Mouse (Mus musculus): ENCODE data around the gene Iqcm.
"Not testable (repeated sequence)": the region's sequence is repeated elsewhere in the genome, so short reads cannot be mapped to it uniquely, and the experiment has no call there.

Iqcm gene

DNA sequence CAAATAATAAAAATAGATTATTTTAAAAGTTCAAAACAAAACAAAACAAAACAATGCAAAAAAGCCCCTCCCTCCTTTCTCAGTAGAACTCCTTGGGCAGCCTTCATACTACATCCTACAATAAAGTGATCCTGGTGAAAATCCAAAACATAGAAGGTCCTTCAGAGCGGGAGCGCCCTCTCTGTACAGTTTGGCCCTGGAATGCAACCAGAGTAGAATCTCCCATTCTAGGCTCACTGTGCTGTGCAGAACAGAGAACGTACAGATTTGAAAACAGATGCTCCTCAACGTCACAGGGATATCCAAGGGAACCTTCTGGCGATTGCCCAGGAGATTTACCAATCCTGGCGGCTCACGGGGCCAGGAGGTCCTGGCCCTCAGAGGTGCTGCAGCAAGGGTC lies at the start of gene Iqcm:
Iqcm (plus strand) TSS at position 301 of the 400 bp plus-strand sequence.
- DNase-seq = no peak

DNA sequence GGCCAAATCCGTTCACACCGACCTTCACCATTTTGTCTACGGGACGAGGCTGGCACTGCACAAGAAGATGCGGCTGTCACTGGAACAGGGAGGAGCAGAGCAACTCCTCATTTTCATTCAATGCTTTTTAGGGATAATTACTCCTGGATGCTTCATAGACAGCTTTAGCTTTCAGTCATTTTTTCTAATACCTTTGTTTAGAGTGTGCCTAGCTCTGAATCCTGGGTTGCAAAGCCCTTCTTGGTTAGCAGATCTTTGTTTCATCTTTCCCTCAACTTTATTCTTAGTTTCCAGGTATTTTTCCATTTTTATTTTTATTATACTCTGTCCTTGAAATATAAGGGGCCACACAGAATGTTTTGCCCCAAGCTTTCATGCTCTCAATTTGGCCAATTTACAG lies 42.0 kb upstream of the Iqcm start, which contains the start of gene Gm10358:
Gm10358 (minus strand) TSS at position 101 of the 400 bp plus-strand sequence.
- DNase-seq = no peak

GRCm38 (mm10) chr8:75415696-75416095 lies 32.8 kb upstream of the Iqcm start:
- DNase-seq = not testable (repeated sequence)

DNA sequence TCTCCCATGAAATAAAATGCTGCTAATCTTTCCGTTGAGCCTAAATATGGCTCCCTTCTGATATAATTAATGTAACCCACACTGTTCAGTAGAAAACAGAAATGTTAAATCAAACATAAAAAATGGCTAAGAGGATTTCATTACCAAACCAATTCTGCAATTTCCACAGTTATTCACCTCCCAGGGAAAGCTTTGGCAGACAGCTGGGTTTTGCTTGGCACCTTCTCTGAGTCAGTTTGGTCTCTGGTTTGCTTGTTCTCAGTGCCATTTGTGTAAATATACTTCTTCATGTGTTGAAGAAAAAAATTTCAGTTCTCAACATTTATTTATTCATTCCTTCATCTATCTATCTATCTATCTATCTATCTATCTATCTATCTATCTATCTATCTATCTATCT lies 28.3 kb downstream of the Iqcm start:
- no peak for DNase-seq

DNA sequence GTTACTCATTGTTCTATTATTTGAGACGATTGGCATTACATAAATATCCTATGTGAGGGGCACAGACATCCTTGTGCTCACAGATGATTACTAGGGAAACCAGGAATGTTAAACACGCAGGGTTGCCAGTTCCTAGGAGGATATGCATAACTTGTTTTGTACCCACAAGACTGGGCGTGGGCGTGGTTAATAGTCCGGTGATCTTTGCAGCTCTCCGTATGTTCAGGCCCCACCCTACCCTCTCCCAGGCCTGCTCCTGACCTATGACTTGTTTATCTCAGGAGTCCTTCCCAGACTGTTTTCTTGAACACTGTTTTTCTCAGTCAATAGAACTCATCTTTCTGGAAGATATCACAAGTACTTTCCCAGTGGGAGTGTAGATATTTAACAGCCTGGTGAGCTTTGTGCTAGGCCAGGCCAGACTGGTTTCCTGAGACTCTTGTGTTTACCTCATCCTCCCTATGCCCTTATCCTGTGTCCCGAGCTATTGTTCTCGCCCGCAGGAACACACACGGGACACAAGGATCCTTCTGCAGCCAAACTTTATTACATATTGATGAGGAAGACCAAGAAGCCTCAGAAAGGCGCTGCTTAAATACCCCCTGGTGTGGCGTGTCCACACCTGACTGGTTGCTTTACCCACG lies 40.7 kb downstream of the Iqcm start:
- DNase-seq = peak; percentile 55

- no peak for DNase-seq
Observed at GRCm38 (mm10) chr8:75509299-75509698, 60.8 kb downstream of the Iqcm start.

GRCm38 (mm10) chr8:75513786-75514185 lies 65.3 kb downstream of the Iqcm start:
- no peak for DNase-seq

GRCm38 (mm10) chr8:75549284-75549683 lies 100.8 kb downstream of the Iqcm start:
- no peak for DNase-seq

- no peak for DNase-seq
Observed at GRCm38 (mm10) chr8:75596281-75596680, 147.8 kb downstream of the Iqcm start.

DNA sequence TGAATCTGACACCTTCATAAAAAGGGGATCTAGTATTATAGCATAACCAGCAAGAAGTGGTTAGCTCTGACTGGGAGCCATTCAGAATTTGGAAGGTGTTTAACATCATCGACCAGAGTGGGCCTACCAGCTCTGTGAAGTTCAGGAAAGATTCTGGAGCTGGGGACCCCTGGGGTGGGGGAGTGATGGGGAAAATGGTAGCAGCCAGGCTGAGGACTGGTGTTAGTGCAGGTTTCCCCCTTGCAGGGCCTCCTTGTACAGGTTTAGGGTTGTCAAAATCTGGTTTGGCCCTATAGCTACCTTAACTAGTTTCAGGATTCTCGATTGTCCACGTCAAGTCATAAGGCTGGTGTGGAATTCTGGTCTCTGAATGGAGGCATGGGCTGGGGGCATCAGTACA lies 194.5 kb downstream of the Iqcm start:
- peak; percentile 81 for DNase-seq

- no peak for DNase-seq
Observed at GRCm38 (mm10) chr8:75659287-75659686, 210.8 kb downstream of the Iqcm start.

DNA sequence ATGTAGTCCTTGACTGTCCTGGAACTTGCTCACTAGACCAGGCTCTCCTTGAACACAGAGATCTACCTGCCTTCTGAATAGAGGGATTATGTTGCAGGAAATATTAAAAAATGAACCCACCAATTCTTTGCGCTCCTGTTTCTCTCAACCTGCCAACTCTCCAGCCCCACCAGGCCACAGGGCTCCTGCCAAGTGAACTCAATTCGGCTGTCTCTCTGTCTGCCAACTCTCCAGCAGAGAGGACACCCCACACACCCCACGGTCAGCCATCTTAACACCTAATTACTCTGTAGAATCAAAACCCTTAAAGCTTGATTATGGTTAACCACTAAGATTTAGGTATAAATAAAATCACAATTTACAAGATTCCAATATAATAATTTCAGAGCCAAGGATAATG lies 298.1 kb downstream of the Iqcm start:
- no peak for DNase-seq

DNA sequence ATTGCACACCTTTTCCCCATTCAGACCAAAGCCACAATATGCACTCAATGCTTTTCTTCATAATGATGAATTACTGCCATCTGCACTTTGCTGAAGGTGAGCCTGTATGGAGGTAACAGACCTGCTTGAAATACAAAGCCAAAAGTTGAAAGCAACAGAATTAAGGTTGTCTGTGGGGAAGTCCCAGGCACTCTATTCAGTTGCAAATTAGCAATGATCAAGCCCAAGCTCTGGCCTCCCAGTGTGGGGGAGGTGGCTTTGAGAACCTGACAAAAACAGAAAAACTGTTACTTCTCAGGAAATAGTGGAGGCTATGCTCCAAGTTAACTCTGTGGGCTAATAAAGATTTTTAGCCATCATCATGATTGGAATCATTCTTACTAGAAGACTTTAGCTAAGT lies 307.1 kb downstream of the Iqcm start:
- no peak for DNase-seq

DNA sequence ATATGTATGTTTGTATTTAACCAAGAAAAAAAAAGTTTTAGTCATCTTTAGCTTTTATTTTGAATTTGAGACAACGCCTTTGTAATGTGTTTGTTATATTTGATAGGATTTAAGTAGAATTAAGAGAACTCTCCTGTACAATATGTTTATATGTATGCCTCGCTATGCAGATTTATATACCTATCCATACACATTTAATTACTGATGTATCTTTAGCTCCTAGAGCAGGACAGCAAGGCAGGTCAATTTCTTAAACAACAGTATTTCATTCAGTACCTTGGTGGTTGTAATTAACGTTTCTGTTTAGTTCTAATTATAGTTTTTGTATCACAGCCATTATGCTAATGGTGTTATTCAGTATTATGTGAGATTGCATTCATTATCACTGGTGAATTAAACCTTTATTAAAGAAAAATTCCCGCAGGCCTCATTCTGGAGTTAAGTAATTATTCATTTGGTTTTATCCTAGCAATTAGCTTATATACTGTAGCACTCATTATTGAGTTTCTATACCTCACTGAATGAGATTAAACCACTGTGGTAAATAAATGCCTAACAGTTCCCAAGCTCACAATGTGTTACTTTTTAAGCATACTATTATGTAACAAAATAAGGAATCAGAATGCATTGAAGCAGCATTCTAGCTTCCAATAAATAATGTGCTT lies 380.1 kb downstream of the Iqcm start:
- DNase-seq = no peak

DNA sequence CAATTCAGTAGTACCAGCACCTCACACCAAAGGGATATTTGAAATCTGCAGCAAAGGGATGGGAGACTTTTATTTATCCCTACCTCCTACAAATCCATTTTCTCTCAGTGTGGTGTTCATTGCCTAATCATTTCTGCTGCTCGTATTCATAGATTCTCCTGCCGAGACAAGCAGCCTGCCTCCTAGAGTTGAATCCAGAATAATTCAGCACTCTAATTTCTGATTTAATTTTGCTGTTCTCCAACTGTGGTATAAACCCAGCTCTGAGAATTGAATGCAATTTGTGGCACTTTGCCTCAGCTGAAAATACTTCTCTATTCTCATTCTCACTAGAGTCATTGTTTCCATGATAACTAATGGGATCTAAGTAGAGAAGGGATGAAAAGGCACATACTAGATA lies 386.8 kb downstream of the Iqcm start:
- no peak for DNase-seq

DNA sequence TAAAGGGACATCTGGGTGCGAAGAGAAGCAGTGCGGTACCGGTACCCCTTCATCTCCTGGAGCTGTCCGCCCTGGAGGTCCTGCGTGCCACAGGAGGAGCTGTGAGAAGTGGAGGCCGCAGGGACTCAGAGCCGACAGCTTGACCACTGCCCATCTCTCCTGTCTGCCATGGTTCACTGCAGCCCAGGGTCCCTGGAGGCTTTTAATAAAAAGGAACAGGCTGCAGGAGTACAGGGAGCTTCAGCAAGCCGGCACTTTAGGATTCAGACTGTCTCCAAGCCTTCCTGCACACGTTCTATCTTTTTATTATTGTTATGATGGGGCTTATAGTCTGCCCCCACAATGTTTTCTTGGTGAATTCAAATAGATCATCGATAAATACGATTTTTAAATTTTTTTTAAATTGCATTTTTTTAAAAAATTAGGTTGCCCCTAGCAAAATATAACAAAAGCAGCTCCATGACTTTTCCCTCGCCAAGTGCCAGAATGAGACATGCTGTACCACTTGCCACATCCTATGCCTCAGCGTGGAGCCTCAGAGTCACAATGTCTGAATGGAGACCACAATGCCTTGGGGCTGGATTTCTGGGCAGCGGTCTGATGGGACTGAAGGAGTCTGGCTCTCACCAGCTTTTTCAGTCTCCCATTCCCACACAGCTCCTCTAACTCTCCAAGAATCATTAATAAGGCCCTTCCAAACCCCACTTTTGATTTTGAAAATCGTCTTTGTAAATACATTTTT lies 469.3 kb downstream of the Iqcm start:
- DNase-seq = no peak

DNA sequence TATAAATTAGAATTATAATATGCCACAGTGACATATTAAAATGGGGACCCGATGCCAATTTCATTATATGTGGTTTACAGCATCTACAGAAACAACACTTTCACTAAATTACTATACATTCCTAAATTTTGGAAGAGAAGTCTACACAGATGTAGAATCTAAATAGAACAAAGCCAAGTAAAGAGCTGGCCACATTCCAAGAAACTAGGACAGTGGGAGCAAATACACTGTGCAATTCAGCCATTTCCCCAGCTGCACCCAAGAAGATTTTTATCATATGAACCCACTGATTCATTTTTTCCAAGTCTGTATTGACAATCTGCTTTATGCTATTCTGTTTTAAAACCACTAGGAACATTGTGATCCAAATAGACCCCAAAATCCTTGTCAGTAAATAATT lies 500.7 kb downstream of the Iqcm start:
- no peak for DNase-seq

- DNase-seq = no peak
Observed at GRCm38 (mm10) chr8:75956016-75956415, 507.5 kb downstream of the Iqcm start.

DNA sequence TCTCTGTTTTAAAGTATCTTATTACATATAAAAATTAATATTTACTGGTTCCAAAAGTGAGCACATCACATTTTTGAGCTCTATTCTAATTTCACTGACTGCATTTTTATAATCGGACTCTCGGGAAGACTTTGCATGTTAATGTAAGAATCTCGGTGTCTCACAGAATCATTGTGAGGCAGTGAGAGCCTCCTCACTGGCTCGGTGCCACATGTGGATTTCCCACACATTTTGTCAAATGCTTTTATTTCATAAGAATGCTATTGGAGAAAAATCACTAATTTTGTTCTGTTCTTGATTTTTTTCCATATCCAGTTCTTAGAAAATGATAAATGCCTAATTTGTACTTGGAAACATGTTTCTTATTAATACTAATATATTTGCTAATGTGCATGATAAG lies 570.0 kb downstream of the Iqcm start:
- DNase-seq = no peak
